Mouse (Mus musculus): ENCODE data around the gene Mup7.
"Not testable (repeated sequence)": the region's sequence is repeated elsewhere in the genome, so short reads cannot be mapped to it uniquely, and the experiment has no call there.

Gene Mup7

DNA sequence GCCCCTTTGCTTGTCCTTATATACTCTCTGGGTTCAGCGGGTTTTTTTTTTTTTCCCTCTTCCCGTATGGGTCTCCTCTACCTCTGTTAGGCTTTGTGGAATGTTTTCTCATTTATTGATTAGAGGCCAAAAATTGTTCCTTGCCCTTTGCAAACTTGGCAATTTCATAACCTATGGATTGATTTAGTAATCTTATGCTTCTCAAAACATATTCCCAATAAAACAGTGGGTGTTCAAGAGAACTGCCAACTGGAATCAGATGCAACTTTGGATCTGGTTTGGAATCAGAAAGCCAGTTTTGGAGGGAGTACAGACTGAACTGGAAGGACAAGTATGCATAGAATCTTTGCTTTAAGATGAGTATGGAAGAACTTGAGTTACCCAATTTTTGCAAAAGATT lies at the start of gene Mup7:
TSS of gene Mup7 (minus strand) at position 101 of the 400 bp plus-strand sequence.
- not testable (repeated sequence) for DNase-seq

- DNase-seq: not testable (repeated sequence)
Measured at GRCm38 (mm10) chr4:60079865-60080264, 9.6 kb upstream of the Mup7 start.

- not testable (repeated sequence) for DNase-seq
Measured at GRCm38 (mm10) chr4:60029334-60030111, 40.8 kb downstream of the Mup7 start.

- DNase-seq: not testable (repeated sequence)
Measured at GRCm38 (mm10) chr4:60020141-60020540, 50.1 kb downstream of the Mup7 start.

Measured in thymus, postnatal 4 days (tissue).